Mouse (Mus musculus) megakaryocyte, embryonic 14.5 days (primary cell): Measurements from ENCODE around the gene Mrtfa.

Source experiments
- FLI1 ChIP-seq: IDR thresholded peaks from 2 replicates; pipeline ENCODE4 v1.6.1; 2012; ENCODE audit warnings: low read length, inconsistent platforms, mixed read lengths
- GATA1 ChIP-seq: IDR thresholded peaks from 3 replicates; pipeline ENCODE4 v1.6.1; 2012; ENCODE audit warnings: mixed read lengths, low read length, inconsistent platforms, borderline replicate concordance

GRCm38 (mm10) chr15:81097456-81097855 is 93.1 kb downstream of the Mrtfa start:
- TF ChIP-seq GATA1, result no peak
- no peak for TF ChIP-seq FLI1
